Mouse (Mus musculus) layer of hippocampus, adult 8-10 months (tissue): ENCODE data around the gene Catsper2. TPM values are rescaled to one million over a fixed set of nuclear protein-coding genes. Genes with fewer than 3 reads are reported as not detected.
A peak's percentile ranks its signal among the peaks of the same experiment; 100 is the strongest.
"Not testable (repeated sequence)": the region's sequence is repeated elsewhere in the genome, so short reads cannot be mapped to it uniquely, and the experiment has no call there.

Experiments used
- DNase-seq, 2 experiments: peaks; one replicate each; pipeline ENCODE4 v3.0.0; 2022; ENCODE audit warnings: low spot score in 2 of 2
- total RNA-seq, 4 experiments: library from RNA; stranded (reverse); gene quantifications; 2 replicates each; pipeline ENCODE4 v1.2.4; 2022

The Catsper2 gene
- total RNA-seq, 4 experiments from 2014 or later, result 4.5 to 6.9 (median 5.3) TPM

GRCm38 (mm10) chr2:121434854-121435253 is 21.3 kb upstream of the Catsper2 start:
- DNase-seq, result no peak

DNA sequence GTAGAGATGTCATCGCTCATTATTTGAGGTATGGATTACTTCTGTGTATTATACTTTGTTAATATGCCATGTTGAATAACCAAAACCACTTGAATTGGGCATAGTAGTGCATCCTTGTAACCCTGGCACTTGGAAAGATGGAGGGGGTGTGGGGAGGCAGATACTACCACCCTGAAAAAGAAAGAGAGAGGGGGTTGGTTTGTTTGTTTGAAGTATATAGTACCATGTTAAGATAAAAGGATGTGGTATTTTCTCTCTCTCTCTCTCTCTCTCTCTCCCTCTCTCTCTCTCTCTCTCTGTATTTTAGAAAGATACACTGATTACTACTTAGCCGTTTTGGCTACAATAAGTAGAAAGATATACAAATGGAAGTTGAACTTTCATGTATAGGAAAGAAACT is 12.3 kb upstream of the Catsper2 start:
- no peak for DNase-seq

- no peak for DNase-seq
These were observed 9.6 kb upstream of the Catsper2 start for GRCm38 (mm10) chr2:121423166-121423565.

DNA sequence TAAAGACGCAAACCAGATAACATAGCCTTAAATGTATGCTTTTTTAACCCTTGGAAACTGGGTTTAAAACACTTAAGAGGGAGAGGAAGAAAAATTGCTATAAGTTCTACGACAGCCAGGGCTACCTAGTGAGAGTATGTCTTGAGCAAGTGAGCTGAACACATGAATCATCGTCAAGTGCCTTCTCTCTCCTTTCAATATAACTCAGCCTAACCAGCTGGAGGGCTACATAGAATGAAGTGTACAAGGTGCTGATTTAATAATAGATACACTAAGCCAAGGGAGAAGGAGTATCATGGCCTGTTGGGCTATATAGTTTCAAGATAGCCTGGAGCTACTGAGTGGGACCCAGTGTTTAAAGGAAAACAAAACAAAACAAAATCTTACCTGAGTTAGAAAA is 4.9 kb upstream of the Catsper2 start:
- DNase-seq, result no peak

- DNase-seq, result no peak
These were observed 2.8 kb upstream of the Catsper2 start for GRCm38 (mm10) chr2:121416356-121416755.

DNA sequence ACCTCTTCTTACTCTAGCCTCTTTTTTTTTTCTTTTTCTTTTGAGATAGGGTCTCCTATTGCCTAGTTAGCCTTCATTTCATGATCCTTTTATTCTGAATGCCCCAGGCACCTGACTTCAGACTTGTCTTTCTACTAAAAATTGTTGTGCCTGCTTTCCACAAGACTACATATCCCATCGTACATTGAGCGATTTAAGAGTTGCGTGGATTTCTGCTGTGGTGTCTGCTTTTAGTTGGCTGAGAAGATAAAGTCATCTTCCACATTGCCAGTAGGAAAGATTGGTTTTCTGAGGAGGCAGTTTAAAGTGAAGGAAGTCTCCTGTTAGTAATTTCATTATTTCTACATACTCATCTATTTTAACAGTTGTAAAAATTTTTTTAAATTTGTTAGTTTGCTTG is 2.0 kb upstream of the Catsper2 start:
- no peak for DNase-seq

GRCm38 (mm10) chr2:121415103-121415502 is 1.5 kb upstream of the Catsper2 start:
- DNase-seq, result no peak

- DNase-seq, result peak in 1 of 2 experiments; percentile 11
These were observed 620 bp upstream of the Catsper2 start for GRCm38 (mm10) chr2:121414139-121414685.

DNA sequence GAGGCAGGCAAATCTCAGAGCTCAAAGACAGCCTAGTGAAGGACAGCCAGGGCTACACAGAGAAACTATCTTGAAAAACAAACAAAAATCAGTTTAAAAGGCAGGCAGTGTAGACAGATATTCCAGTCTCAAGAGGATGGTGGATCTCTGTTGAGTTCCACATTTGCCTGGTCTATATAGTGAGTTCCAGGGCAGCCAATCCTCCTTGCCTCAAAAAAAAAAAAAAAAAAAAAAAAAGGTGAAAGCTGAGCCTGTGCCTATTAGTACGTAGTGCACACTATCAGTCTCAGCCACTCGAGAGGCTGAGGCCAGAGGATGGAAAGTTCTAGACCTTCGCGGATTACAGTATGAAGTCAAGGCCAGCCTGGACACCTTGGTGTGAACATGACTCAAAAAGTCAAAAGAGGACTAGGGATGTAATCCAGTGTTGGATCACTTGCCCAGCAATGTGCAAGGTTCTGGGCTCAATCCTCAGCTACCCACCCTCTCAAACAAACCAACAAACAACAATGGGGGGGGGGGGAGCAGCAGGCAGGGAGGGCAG is 677 bp downstream of the Catsper2 start:
- DNase-seq, result peak in 1 of 2 experiments; percentile 7

- DNase-seq, result no peak
These were observed 5.4 kb downstream of the Catsper2 start for GRCm38 (mm10) chr2:121408160-121408559.

DNA sequence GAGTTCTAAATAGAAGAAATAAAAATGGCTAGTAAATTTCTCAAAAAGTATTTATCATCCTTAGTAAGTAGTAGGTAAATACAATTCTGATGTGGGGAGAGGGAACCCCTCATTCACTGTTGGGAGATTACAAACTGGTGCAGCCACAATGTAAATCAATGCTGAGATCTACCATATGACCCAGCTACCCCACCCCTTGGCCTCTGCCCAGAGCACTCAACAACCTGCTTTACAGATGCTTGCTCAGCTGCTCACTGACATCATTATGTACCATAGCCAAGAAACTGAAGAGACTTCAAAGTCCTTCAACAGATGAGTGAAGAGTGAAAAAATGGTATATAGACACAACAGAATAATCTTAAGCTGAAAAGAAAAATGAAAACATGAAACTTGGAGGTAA is 10.3 kb downstream of the Catsper2 start:
- DNase-seq, result no peak

DNA sequence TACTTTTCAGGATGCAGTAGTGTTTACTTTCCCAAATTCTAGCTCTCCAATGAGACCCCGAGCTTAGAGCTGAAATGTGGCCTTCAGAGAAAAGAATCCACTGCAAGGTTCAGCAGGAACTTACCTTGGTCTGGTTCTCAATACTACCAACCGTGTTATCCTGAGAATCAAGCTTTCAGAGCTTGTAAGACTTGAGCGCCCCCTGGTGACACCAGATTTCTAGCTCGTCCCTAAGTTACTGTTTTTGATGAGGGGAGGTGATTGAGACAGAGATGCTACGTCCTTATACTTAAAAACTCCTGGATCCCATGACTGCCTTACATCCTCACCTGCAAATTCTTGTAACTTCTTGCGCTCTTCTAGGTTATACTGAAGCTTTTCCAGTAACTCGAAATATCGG is 17.0 kb downstream of the Catsper2 start:
- peak; percentile 57 to 89 for DNase-seq

DNA sequence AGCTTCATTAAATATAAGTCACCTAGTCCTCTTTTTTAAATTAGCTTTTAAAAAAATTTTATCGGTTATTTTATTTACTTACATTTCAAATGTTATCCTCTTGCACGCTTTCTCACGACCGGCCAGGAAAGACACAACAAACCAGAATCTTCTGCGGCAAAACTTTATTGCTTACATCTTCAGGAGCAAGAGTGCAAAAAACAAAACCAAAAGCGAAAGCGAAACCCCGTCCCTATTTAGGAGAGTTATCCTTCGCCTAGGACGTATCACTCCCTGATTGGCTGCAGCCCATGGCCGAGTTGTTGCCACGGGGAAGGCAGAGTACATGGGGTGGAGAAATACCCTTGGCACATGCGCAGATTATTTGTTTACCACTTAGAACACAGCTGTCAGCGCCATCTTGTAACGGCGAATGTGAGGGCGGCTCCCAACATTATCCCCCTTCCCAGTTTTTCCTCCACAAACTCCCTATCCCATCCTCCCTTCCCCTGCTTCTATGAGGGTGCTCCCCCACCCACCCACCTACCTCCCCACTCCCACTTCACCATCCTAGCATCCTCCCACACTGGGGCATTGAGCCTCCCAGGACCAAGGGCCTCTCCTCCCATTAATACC is 26.5 kb downstream of the Catsper2 start, which contains the start of gene Strc:
TSS of gene Strc (minus strand) at position 208 of the 615 bp plus-strand sequence.
- not testable (repeated sequence) for DNase-seq

DNA sequence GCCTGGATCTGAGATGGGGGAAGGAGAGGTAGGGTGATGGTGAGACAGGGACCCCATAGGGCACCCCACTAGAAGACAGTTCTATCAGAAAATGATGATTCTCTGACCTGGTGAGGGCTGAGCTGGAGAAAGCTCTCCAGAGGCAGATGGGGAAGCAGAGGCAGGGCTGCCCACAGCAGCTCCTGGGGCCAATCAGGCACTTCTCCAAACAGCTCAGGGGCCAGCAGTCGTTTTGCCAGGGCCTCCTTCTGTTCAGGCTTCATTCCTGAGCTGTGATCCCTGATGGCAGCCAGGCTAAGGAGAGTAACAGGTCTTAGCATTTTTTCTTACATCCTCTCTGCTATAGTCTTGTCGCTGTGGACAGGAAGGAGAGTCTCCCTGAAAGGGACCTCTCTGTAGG is 38.8 kb downstream of the Catsper2 start:
- DNase-seq, result no peak

DNA sequence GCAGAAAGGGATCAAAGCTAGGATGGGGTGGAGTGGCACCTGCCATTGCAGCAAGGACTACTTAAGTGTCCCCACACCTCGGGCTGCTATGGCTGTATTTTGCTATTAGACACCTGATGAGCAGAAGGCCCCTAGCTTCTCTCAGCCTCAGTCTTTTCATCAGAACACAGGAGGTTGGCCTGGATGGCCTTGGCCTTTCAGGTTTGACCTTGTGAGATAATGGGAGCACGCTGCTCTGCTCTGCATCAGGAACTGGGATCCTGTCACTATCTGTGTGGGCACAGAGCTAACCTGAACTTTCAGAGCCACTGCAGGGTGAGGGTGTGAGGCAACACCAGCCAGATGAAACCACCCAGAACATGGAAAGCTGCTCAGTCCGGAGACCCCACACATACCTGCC is 41.3 kb downstream of the Catsper2 start:
- no peak for DNase-seq

- no peak for DNase-seq
These were observed 42.7 kb downstream of the Catsper2 start for GRCm38 (mm10) chr2:121370921-121371320.

DNA sequence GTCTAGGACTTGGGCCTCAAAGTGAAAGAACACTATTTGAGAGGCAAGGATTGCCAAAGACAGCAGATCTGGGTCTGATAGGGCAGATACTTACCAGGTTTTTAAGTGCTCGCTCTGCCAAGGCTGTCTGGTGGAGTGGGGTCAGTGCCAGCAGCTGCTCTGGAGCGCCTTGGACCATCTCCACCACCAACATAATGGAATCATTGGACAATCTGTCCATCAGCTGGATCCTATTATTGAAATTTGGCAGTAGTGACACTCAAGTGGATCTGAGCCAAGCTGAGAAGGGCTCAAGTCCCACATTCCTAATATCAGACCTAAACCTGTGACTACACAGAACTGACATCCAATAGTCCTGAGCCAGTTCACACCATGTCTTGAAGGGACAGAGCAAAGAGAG is 44.8 kb downstream of the Catsper2 start:
- DNase-seq, result no peak

GRCm38 (mm10) chr2:121363656-121364055 is 49.9 kb downstream of the Catsper2 start:
- DNase-seq, result no peak

DNA sequence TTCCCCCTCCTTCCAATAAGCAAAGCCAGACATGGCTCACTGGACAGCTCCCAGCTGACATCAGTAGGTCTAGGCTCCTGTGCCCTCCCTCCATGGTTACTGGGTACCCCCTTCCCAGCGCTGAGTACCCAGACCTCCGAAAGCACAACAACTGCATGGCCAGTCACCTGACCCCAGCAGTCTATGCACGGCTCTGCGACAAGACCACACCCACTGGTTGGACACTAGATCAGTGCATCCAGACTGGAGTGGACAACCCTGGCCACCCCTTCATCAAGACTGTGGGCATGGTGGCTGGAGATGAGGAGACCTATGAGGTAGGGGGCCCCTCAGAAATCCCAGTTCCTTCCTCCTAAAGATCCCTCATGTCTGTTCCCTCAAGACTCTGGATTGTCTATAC is 54.1 kb downstream of the Catsper2 start:
- no peak for DNase-seq

DNA sequence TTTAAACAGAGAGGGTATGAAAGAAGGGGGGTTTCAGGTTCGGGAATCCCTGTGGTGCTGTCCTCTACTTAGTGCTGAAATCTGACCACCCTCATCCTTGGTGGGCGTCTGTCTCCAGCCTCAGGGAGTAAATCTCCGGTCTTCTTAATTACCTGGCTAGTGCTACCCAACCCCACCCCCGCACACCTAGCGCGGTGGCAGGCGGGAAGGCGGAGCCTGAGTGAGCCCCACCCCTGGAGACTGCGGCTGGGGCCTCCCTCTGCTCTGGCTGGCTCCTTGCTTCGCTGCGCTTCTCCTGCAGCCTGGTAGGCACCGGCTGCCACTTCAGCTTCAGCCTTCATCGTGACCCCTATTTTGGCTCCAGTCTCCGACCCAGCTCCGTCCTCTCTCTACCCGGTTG is 55.2 kb downstream of the Catsper2 start:
- DNase-seq, result peak; percentile 77 to 81

- no peak for DNase-seq
These were observed 55.6 kb downstream of the Catsper2 start for GRCm38 (mm10) chr2:121357961-121358360.

GRCm38 (mm10) chr2:121357494-121357893 is 56.1 kb downstream of the Catsper2 start, which contains the start of gene Ckmt1:
Gene Ckmt1, plus strand, starts transcription at chr2:121357714.
- DNase-seq, result no peak
